Mouse (Mus musculus) layer of hippocampus, postnatal 14 days (tissue): ENCODE data around the gene Nr2e1. TPM values are rescaled to one million over a fixed set of nuclear protein-coding genes. Genes with fewer than 3 reads are reported as not detected.
A peak's percentile ranks its signal among the peaks of the same experiment; 100 is the strongest.

ENCODE experiments used
- DNase-seq, 2 experiments: peaks; one replicate each; pipeline ENCODE4 v3.0.0; 2021 to 2022; ENCODE audit warnings: low spot score in 2 of 2, mixed read lengths in 1 of 2
- long read RNA-seq, 2 experiments: library from polyadenylated mRNA; stranded (forward); transcript quantifications; one replicate each; pipeline ENCODE4 v2.0.0; 2021
- total RNA-seq, 2 experiments: library from RNA; stranded (reverse); gene quantifications; 2 replicates each; pipeline ENCODE4 v1.2.3; 2021

Gene Nr2e1
- 10 to 100 TPM; 13.3 to 14.9 TPM for total RNA-seq
- long read RNA-seq, experiment 1, transcript Nr2e1-201 (9 exons, 3,285 nt), result major isoform, 18 of 24 reads
- long read RNA-seq, experiment 1, partial matches to known transcripts, result 1 of 24 reads
- long read RNA-seq, experiment 1, other reads (novel, unspliced or antisense), result 5 of 24 reads
- long read RNA-seq, experiment 2, transcript Nr2e1-201 (9 exons, 3,285 nt), result major isoform, 13 of 18 reads
- long read RNA-seq, experiment 2, partial matches to known transcripts, result 1 of 18 reads
- long read RNA-seq, experiment 2, other reads (novel, unspliced or antisense), result 4 of 18 reads

GRCm38 (mm10) chr10:42583157-42583872 lies at the start of gene Nr2e1, which contains the start of gene Ostm1:
TSS of gene Nr2e1 (minus strand) at chr10:42583632.
TSS of gene Ostm1 (plus strand) at chr10:42583822.
- peak; percentile 67 to 80 for DNase-seq

GRCm38 (mm10) chr10:42632453-42633360 lies 49.3 kb upstream of the Nr2e1 start:
- DNase-seq, result peak in 1 of 2 experiments; percentile 12

- DNase-seq, result no peak
Observed at GRCm38 (mm10) chr10:42631754-42632452, 48.5 kb upstream of the Nr2e1 start.

GRCm38 (mm10) chr10:42630596-42631355 lies 47.3 kb upstream of the Nr2e1 start:
- DNase-seq, result no peak

- no peak for DNase-seq
Observed at GRCm38 (mm10) chr10:42625907-42626306, 42.5 kb upstream of the Nr2e1 start.

- no peak for DNase-seq
Observed at GRCm38 (mm10) chr10:42618291-42618690, 34.9 kb upstream of the Nr2e1 start.

- no peak for DNase-seq
Observed at GRCm38 (mm10) chr10:42614766-42615165, 31.3 kb upstream of the Nr2e1 start.

GRCm38 (mm10) chr10:42613639-42614381 lies 30.4 kb upstream of the Nr2e1 start:
- no peak for DNase-seq

- DNase-seq, result no peak
Observed at GRCm38 (mm10) chr10:42613075-42613474, 29.6 kb upstream of the Nr2e1 start.

- no peak for DNase-seq
Observed at GRCm38 (mm10) chr10:42606757-42607156, 23.3 kb upstream of the Nr2e1 start.

GRCm38 (mm10) chr10:42604874-42605273 lies 21.4 kb upstream of the Nr2e1 start:
- no peak for DNase-seq

- no peak for DNase-seq
Observed at GRCm38 (mm10) chr10:42601556-42601955, 18.1 kb upstream of the Nr2e1 start.

GRCm38 (mm10) chr10:42598615-42599014 lies 15.2 kb upstream of the Nr2e1 start:
- DNase-seq, result no peak

GRCm38 (mm10) chr10:42593201-42593600 lies 9.8 kb upstream of the Nr2e1 start:
- no peak for DNase-seq

GRCm38 (mm10) chr10:42591993-42592686 lies 8.7 kb upstream of the Nr2e1 start:
- DNase-seq, result no peak

GRCm38 (mm10) chr10:42591185-42591992 lies 8.0 kb upstream of the Nr2e1 start:
- no peak for DNase-seq

- no peak for DNase-seq
Observed at GRCm38 (mm10) chr10:42590261-42591184, 7.1 kb upstream of the Nr2e1 start.
